Mouse (Mus musculus) heart, embryonic 10.5 days (tissue): ENCODE results near the gene Fer. TPM values are rescaled to one million over a fixed set of nuclear protein-coding genes. Genes with fewer than 3 reads are reported as not detected.

Source experiments
- DNase-seq: peaks from one replicate; pipeline ENCODE4 v3.0.0-alpha.2; 2017; ENCODE audit warnings: low spot score
- H3K27ac ChIP-seq: fragments of 300-500 bp; sonication (generic); 2 replicates; pipeline ENCODE4 v1.5.1; 2016; ENCODE audit warnings: mild to moderate bottlenecking
- H3K27me3 ChIP-seq: fragments of 300-500 bp; sonication (generic); 2 replicates; pipeline ENCODE4 v1.6.1; 2016; ENCODE audit warnings: mild to moderate bottlenecking; ENCODE audit not compliant: poor library complexity, insufficient read depth, severe bottlenecking
- H3K36me3 ChIP-seq: fragments of 300-500 bp; sonication (generic); 2 replicates; pipeline ENCODE4 v1.6.1; 2016; ENCODE audit warnings: mild to moderate bottlenecking, moderate library complexity
- H3K4me1 ChIP-seq: fragments of 300-500 bp; sonication (generic); 2 replicates; pipeline ENCODE4 v1.6.1; 2016; ENCODE audit warnings: mild to moderate bottlenecking
- H3K4me3 ChIP-seq: fragments of 300-500 bp; sonication (generic); 2 replicates; pipeline ENCODE4 v1.5.1; 2016; ENCODE audit warnings: mild to moderate bottlenecking, moderate library complexity
- H3K9me3 ChIP-seq: fragments of 300-500 bp; sonication (generic); 2 replicates; pipeline ENCODE4 v1.6.1; 2016; ENCODE audit warnings: mild to moderate bottlenecking, moderate library complexity
- WGBS: fragments of 180-500 bp; shearing (Covaris S2); methylation state at CpG from one replicate; pipeline ENCODE4 v1.1.7; 2016; 5-methylcytosine and 5-hydroxymethylcytosine counted together
- polyA plus RNA-seq: library from polyadenylated mRNA; unstranded; fragments of >200 nt; fragmentation: Nextera tagmentation; extraction: Ambion mirVana; gene quantifications from 2 replicates; pipeline ENCODE4 v1.2.1, GENCODE M21; 2016

Gene Fer
- polyA plus RNA-seq, 1 experiment from 2014 or later: 28.1 TPM

GRCm38 (mm10) chr17:63890611-63891010 lies 27.7 kb downstream of the Fer start:
- no peak overlapping the region for H3K4me3 ChIP-seq
- no peak for DNase-seq

GRCm38 (mm10) chr17:63895829-63896228 lies 33.0 kb downstream of the Fer start:
- WGBS: 55% methylated on average over 3 of the region's 3 CpGs
- no peaks in the 10 kb centered on the region for H3K9me3 ChIP-seq
- no peak overlapping the region for H3K4me3 ChIP-seq
- 0 out of 2 replicates have a peak, but pooled peaks cover 3% of the 10 kb centered on the region for H3K36me3 ChIP-seq
- no peak for DNase-seq
- no peak overlapping the region for H3K27ac ChIP-seq
- H3K4me1 ChIP-seq: peaks cover 4% of the 10 kb centered on the region; the same call in 1 of the 2 replicates
- no peaks in the 10 kb centered on the region for H3K27me3 ChIP-seq

More at GRCm38 (mm10) chr17:63890611-63891010, 27.7 kb downstream of the Fer start:
- no peaks in the 10 kb centered on the region for H3K9me3 ChIP-seq
- no peak overlapping the region for H3K27ac ChIP-seq
- H3K36me3 ChIP-seq: no peaks in the 10 kb centered on the region
- H3K27me3 ChIP-seq: no peaks in the 10 kb centered on the region
- H3K4me1 ChIP-seq: no peaks in the 10 kb centered on the region

GRCm38 (mm10) chr17:63897050-63897449 lies 34.2 kb downstream of the Fer start:
- 87% methylated on average over 7 of the region's 7 CpGs for WGBS
- H3K36me3 ChIP-seq: 0 out of 2 replicates have a peak, but pooled peaks cover 3% of the 10 kb centered on the region
- peaks cover 4% of the 10 kb centered on the region; the same call in 1 of the 2 replicates for H3K4me1 ChIP-seq
- no peaks in the 10 kb centered on the region for H3K9me3 ChIP-seq
- no peak overlapping the region for H3K27ac ChIP-seq
- no peak for DNase-seq
- H3K27me3 ChIP-seq: no peaks in the 10 kb centered on the region
- no peak overlapping the region for H3K4me3 ChIP-seq

- Histone ChIP-seq H3K4me3 (no peak overlapping the region), H3K4me1 (no peaks in the 10 kb centered on the region), H3K36me3 (peaks cover 13% of the 10 kb centered on the region; the same call in 1 of the 2 replicates), H3K27me3 (no peaks in the 10 kb centered on the region), H3K9me3 (no peaks in the 10 kb centered on the region), H3K27ac (no peak overlapping the region)
- no peak for DNase-seq
- 90% methylated on average over 4 of the region's 4 CpGs for WGBS
These were observed 46.4 kb downstream of the Fer start for GRCm38 (mm10) chr17:63909297-63909696.

- Histone ChIP-seq H3K4me1 (no peaks in the 10 kb centered on the region), H3K4me3 (no peak overlapping the region), H3K27me3 (no peaks in the 10 kb centered on the region), H3K9me3 (no peaks in the 10 kb centered on the region), H3K36me3 (no peaks in the 10 kb centered on the region), H3K27ac (no peak overlapping the region)
- no peak for DNase-seq
- 66% methylated on average over 6 of the region's 6 CpGs for WGBS
These were observed 58.8 kb downstream of the Fer start for GRCm38 (mm10) chr17:63921601-63922203.

- Histone ChIP-seq H3K27me3 (no peaks in the 10 kb centered on the region), H3K27ac (no peak overlapping the region), H3K4me3 (no peak overlapping the region), H3K36me3 (no peaks in the 10 kb centered on the region), H3K9me3 (no peaks in the 10 kb centered on the region), H3K4me1 (no peaks in the 10 kb centered on the region)
- WGBS: 51% methylated on average over 3 of the region's 3 CpGs
- no peak for DNase-seq
These were observed 62.7 kb downstream of the Fer start for GRCm38 (mm10) chr17:63925581-63925980.

- WGBS: 76% methylated on average over 4 of the region's 4 CpGs
These were observed 67.8 kb downstream of the Fer start for GRCm38 (mm10) chr17:63930634-63931033.

GRCm38 (mm10) chr17:63931556-63931955 lies 68.7 kb downstream of the Fer start:
- Histone ChIP-seq H3K27ac (no peak overlapping the region), H3K9me3 (no peaks in the 10 kb centered on the region), H3K36me3 (peaks cover 17% of the 10 kb centered on the region; the same call in 1 of the 2 replicates), H3K4me1 (no peaks in the 10 kb centered on the region), H3K27me3 (no peaks in the 10 kb centered on the region), H3K4me3 (no peak overlapping the region)
- WGBS: 91% methylated on average over 1 of the region's 1 CpGs
- no peak for DNase-seq

More at GRCm38 (mm10) chr17:63930634-63931033, 67.8 kb downstream of the Fer start:
- peaks cover 12% of the 10 kb centered on the region; the same call in 1 of the 2 replicates for H3K36me3 ChIP-seq
- H3K27me3 ChIP-seq: no peaks in the 10 kb centered on the region
- DNase-seq: no peak
- H3K4me3 ChIP-seq: no peak overlapping the region
- no peaks in the 10 kb centered on the region for H3K9me3 ChIP-seq
- H3K4me1 ChIP-seq: no peaks in the 10 kb centered on the region
- H3K27ac ChIP-seq: no peak overlapping the region

GRCm38 (mm10) chr17:63935408-63935807 lies 72.5 kb downstream of the Fer start:
- Histone ChIP-seq H3K27ac (no peak overlapping the region), H3K36me3 (peaks cover 17% of the 10 kb centered on the region; the same call in 1 of the 2 replicates), H3K27me3 (no peaks in the 10 kb centered on the region), H3K4me3 (no peak overlapping the region), H3K9me3 (no peaks in the 10 kb centered on the region), H3K4me1 (peaks cover 8% of the 10 kb centered on the region; the same call in 1 of the 2 replicates)
- no peak for DNase-seq
- 88% methylated on average over 2 of the region's 2 CpGs for WGBS

GRCm38 (mm10) chr17:63937886-63938285 lies 75.0 kb downstream of the Fer start:
- H3K36me3 ChIP-seq: peaks cover 17% of the 10 kb centered on the region; the same call in 1 of the 2 replicates
- no peak overlapping the region for H3K27ac ChIP-seq
- H3K9me3 ChIP-seq: no peaks in the 10 kb centered on the region
- DNase-seq: no peak
- H3K27me3 ChIP-seq: no peaks in the 10 kb centered on the region
- 64% methylated on average over 18 of the region's 18 CpGs for WGBS
- peaks cover 8% of the 10 kb centered on the region; the same call in 1 of the 2 replicates for H3K4me1 ChIP-seq
- H3K4me3 ChIP-seq: no peak overlapping the region

- Histone ChIP-seq H3K36me3 (peaks cover 3% of the 10 kb centered on the region), H3K4me1 (no peaks in the 10 kb centered on the region), H3K9me3 (no peaks in the 10 kb centered on the region), H3K4me3 (no peak overlapping the region), H3K27ac (no peak overlapping the region), H3K27me3 (no peaks in the 10 kb centered on the region)
- DNase-seq: no peak
- 90% methylated on average over 2 of the region's 2 CpGs for WGBS
These were observed 83.9 kb downstream of the Fer start for GRCm38 (mm10) chr17:63946772-63947171.

- WGBS: 92% methylated on average over 4 of the region's 4 CpGs
- DNase-seq: no peak
- H3K4me1 ChIP-seq: no peaks in the 10 kb centered on the region
- H3K9me3 ChIP-seq: no peaks in the 10 kb centered on the region
- no peaks in the 10 kb centered on the region for H3K27me3 ChIP-seq
- H3K27ac ChIP-seq: no peak overlapping the region
- H3K36me3 ChIP-seq: peaks cover 3% of the 10 kb centered on the region
- no peak overlapping the region for H3K4me3 ChIP-seq
These were observed 85.9 kb downstream of the Fer start for GRCm38 (mm10) chr17:63948811-63949210.

GRCm38 (mm10) chr17:63951436-63951835 lies 88.6 kb downstream of the Fer start:
- Histone ChIP-seq H3K36me3 (no peaks in the 10 kb centered on the region), H3K27me3 (no peaks in the 10 kb centered on the region), H3K27ac (no peak overlapping the region), H3K4me1 (no peaks in the 10 kb centered on the region), H3K9me3 (no peaks in the 10 kb centered on the region), H3K4me3 (no peak overlapping the region)
- DNase-seq: no peak
- WGBS: 90% methylated on average over 2 of the region's 2 CpGs

GRCm38 (mm10) chr17:63967091-63967490 lies 104.2 kb downstream of the Fer start:
- Histone ChIP-seq H3K27me3 (no peaks in the 10 kb centered on the region), H3K4me1 (peaks cover 19% of the 10 kb centered on the region; the same call in 1 of the 2 replicates), H3K9me3 (no peaks in the 10 kb centered on the region), H3K4me3 (no peak overlapping the region), H3K27ac (no peak overlapping the region), H3K36me3 (no peaks in the 10 kb centered on the region)
- 88% methylated on average over 3 of the region's 3 CpGs for WGBS
- DNase-seq: no peak
